Mouse (Mus musculus) forebrain, embryonic 12.5 days (tissue): ENCODE measurements around the gene Sun2. TPM values are rescaled to one million over a fixed set of nuclear protein-coding genes. Genes with fewer than 3 reads are reported as not detected.
A peak's percentile ranks its signal among the peaks of the same experiment; 100 is the strongest.

Experiments used
- ATAC-seq: fragments of 200-750 bp; cut with Nextera tagmentation; 2 replicates; pipeline ENCODE4 v1.8.0; 2017; ENCODE audit warnings: moderate TSS enrichment; ENCODE audit not compliant: low FRiP score
- H3K27ac ChIP-seq: fragments of 300-500 bp; sonication (generic); 2 replicates; pipeline ENCODE4 v1.5.1; 2016; ENCODE audit warnings: mild to moderate bottlenecking
- H3K27me3 ChIP-seq: fragments of 300-500 bp; sonication (generic); 2 replicates; pipeline ENCODE4 v1.6.1; 2016; ENCODE audit warnings: mild to moderate bottlenecking
- H3K36me3 ChIP-seq: fragments of 300-500 bp; sonication (generic); replicated peaks from 2 replicates; pipeline ENCODE4 v1.6.1; 2016; ENCODE audit warnings: mild to moderate bottlenecking
- H3K4me1 ChIP-seq: fragments of 300-500 bp; sonication (generic); 2 replicates; pipeline ENCODE4 v1.6.1; 2016
- H3K4me2 ChIP-seq: fragments of 300-500 bp; sonication (generic); 2 replicates; pipeline ENCODE4 v1.6.1; 2016; ENCODE audit warnings: mild to moderate bottlenecking, moderate library complexity
- H3K4me3 ChIP-seq: fragments of 300-500 bp; sonication (generic); replicated peaks from 2 replicates; pipeline ENCODE4 v1.5.1; 2016; ENCODE audit warnings: mild to moderate bottlenecking
- H3K9ac ChIP-seq: fragments of 300-500 bp; sonication (generic); 2 replicates; pipeline ENCODE4 v1.6.1; 2016; ENCODE audit warnings: mild to moderate bottlenecking
- H3K9me3 ChIP-seq: fragments of 300-500 bp; sonication (generic); 2 replicates; pipeline ENCODE4 v1.6.1; 2016
- WGBS: fragments of 180-500 bp; shearing (Covaris S2); methylation state at CpG from one replicate; pipeline ENCODE4 v1.1.7; 2016; 5-methylcytosine and 5-hydroxymethylcytosine counted together
- polyA plus RNA-seq: library from polyadenylated mRNA; unstranded; fragments of >200 nt; fragmentation: Nextera tagmentation; extraction: Ambion mirVana; gene quantifications from 2 replicates; pipeline ENCODE4 v1.2.1, GENCODE M21; 2016

Sun2 gene
- polyA plus RNA-seq, result 6.2 and 8.6 TPM in 2 replicates

GRCm38 (mm10) chr15:79741921-79742705 is at the start of gene Sun2:
Sun2 (minus strand) TSS chr15:79742536.
- H3K27me3 ChIP-seq, result no peaks in the 10 kb centered on the region; the same call in 1 of the 2 replicates
- peak; percentile 94 for ATAC-seq
- peak within 1 kb of the TSS; percentile 99 for H3K4me3 ChIP-seq
- H3K4me1 ChIP-seq, result peaks cover 25% of the 10 kb centered on the region
- H3K36me3 ChIP-seq, result peaks cover 25% of the 10 kb centered on the region
- WGBS, result under 1% methylated on average over 88 of the region's 93 CpGs
- peak within 1 kb of the TSS; percentile 85 for H3K4me2 ChIP-seq
- H3K9me3 ChIP-seq, result no peaks in the 10 kb centered on the region
- peak within 1 kb of the TSS; percentile 91 for H3K9ac ChIP-seq
- peak within 1 kb of the TSS; percentile 50; the same call in 1 of the 2 replicates for H3K27ac ChIP-seq

- Histone ChIP-seq H3K9me3 (no peaks in the 10 kb centered on the region), H3K4me2 (no peak overlapping the region), H3K4me1 (peaks cover 18% of the 10 kb centered on the region), H3K27me3 (peaks cover 18% of the 10 kb centered on the region; the same call in 1 of the 2 replicates), H3K27ac (no peak overlapping the region), H3K4me3 (no peak overlapping the region), H3K9ac (no peak overlapping the region), H3K36me3 (no peaks in the 10 kb centered on the region)
- 4% methylated on average over 12 of the region's 12 CpGs for WGBS
- no peak for ATAC-seq
These were observed 49.2 kb upstream of the Sun2 start for GRCm38 (mm10) chr15:79791502-79791901.

GRCm38 (mm10) chr15:79790905-79791304 is 48.6 kb upstream of the Sun2 start:
- Histone ChIP-seq H3K36me3 (no peaks in the 10 kb centered on the region), H3K4me1 (peaks cover 18% of the 10 kb centered on the region), H3K9me3 (no peaks in the 10 kb centered on the region), H3K4me3 (no peak overlapping the region), H3K27ac (no peak overlapping the region), H3K27me3 (peaks cover 18% of the 10 kb centered on the region; the same call in 1 of the 2 replicates), H3K4me2 (no peak overlapping the region), H3K9ac (no peak overlapping the region)
- ATAC-seq, result no peak
- WGBS, result 83% methylated on average over 6 of the region's 6 CpGs

- Histone ChIP-seq H3K9me3 (no peaks in the 10 kb centered on the region), H3K27me3 (peaks cover 20% of the 10 kb centered on the region; the same call in 1 of the 2 replicates), H3K4me2 (no peak overlapping the region), H3K4me1 (peaks cover 18% of the 10 kb centered on the region), H3K36me3 (no peaks in the 10 kb centered on the region), H3K9ac (no peak overlapping the region), H3K4me3 (no peak overlapping the region), H3K27ac (no peak overlapping the region)
- ATAC-seq, result no peak
- WGBS, result 61% methylated on average over 8 of the region's 8 CpGs
These were observed 47.8 kb upstream of the Sun2 start for GRCm38 (mm10) chr15:79790111-79790510.

DNA sequence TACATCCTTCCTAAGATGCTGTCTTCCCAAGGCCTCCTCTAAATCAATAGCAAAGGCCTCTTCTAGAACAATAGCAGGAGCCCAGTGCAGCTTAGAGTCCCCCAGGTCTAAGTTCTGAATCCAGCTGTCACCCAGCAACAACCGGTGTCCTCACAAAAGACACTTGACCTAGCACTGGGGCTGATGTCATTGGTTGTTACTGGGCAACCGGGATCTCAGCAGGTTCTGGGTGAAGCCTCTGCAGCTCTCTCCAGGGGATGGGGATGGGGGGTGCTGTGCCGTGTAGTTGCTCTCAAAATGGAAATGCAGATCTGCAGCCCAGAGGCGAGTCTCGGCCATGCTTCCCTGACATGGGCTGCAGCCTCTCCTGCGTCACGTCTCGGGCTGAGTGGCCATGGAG is 45.5 kb upstream of the Sun2 start:
- WGBS, result 44% methylated on average over 8 of the region's 8 CpGs
- Histone ChIP-seq H3K9ac (no peak overlapping the region), H3K4me2 (no peak overlapping the region), H3K27ac (no peak overlapping the region), H3K9me3 (no peaks in the 10 kb centered on the region), H3K27me3 (peaks cover 16% of the 10 kb centered on the region; the same call in 1 of the 2 replicates), H3K36me3 (no peaks in the 10 kb centered on the region), H3K4me1 (peaks cover 18% of the 10 kb centered on the region), H3K4me3 (no peak overlapping the region)
- ATAC-seq, result no peak; the same call in 1 of the 2 replicates

DNA sequence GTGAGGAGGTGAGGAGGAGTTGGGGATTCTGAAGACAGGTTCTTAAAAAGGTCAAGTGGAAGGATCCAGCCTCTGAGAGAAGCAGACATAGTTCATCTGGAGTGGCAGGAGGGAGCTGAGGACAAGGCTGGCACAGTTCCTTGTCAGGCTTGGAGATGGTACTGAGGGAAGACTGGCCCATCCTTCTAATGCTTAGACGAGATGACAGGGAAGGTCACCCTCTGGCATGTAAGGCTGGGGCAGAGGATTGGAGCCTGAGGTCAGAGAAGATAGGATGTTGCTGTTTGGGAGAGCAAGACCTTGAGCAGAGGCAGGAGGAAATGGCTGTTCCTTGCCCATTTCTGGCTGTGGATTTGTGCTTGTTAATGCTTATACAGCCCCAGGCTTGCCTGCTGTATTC is 42.7 kb upstream of the Sun2 start:
- WGBS, result 82% methylated on average over 1 of the region's 1 CpGs
- H3K4me3 ChIP-seq, result no peak overlapping the region
- H3K36me3 ChIP-seq, result no peaks in the 10 kb centered on the region
- no peak overlapping the region for H3K4me2 ChIP-seq
- peaks cover 7% of the 10 kb centered on the region; the same call in 1 of the 2 replicates for H3K27me3 ChIP-seq
- no peak overlapping the region for H3K27ac ChIP-seq
- H3K4me1 ChIP-seq, result peaks cover 12% of the 10 kb centered on the region
- ATAC-seq, result no peak
- no peak overlapping the region for H3K9ac ChIP-seq
- no peaks in the 10 kb centered on the region for H3K9me3 ChIP-seq

- Histone ChIP-seq H3K4me2 (no peak within 1 kb of the TSS), H3K4me1 (peaks cover 18% of the 10 kb centered on the region), H3K9me3 (no peaks in the 10 kb centered on the region), H3K9ac (no peak within 1 kb of the TSS), H3K4me3 (no peak within 1 kb of the TSS), H3K36me3 (no peaks in the 10 kb centered on the region), H3K27ac (no peak within 1 kb of the TSS), H3K27me3 (0 out of 2 replicates have a peak, but pooled peaks cover 3% of the 10 kb centered on the region)
- ATAC-seq, result no peak
These were observed 35.4 kb upstream of the Sun2 start, which contains the start of gene Dnal4 for GRCm38 (mm10) chr15:79777749-79778148. Dnal4 (minus strand) TSS chr15:79777849.

GRCm38 (mm10) chr15:79775662-79776061 is 33.3 kb upstream of the Sun2 start:
- no peak for ATAC-seq

GRCm38 (mm10) chr15:79774117-79775027 is 32.0 kb upstream of the Sun2 start:
- peak overlapping the region; percentile 68 for H3K27ac ChIP-seq
- H3K9ac ChIP-seq, result peak overlapping the region; percentile 84
- H3K27me3 ChIP-seq, result no peaks in the 10 kb centered on the region
- peak overlapping the region; percentile 87 for H3K4me3 ChIP-seq
- under 1% methylated on average over 50 of the region's 50 CpGs for WGBS
- no peaks in the 10 kb centered on the region for H3K36me3 ChIP-seq
- no peaks in the 10 kb centered on the region for H3K9me3 ChIP-seq
- peaks cover 26% of the 10 kb centered on the region for H3K4me1 ChIP-seq
- peak; percentile 97 for ATAC-seq
- peak overlapping the region; percentile 67 for H3K4me2 ChIP-seq

More at GRCm38 (mm10) chr15:79775662-79776061, 33.3 kb upstream of the Sun2 start:
- Histone ChIP-seq H3K27me3 (0 out of 2 replicates have a peak, but pooled peaks cover 3% of the 10 kb centered on the region), H3K4me1 (peaks cover 24% of the 10 kb centered on the region), H3K9ac (no peak overlapping the region), H3K36me3 (no peaks in the 10 kb centered on the region), H3K27ac (no peak overlapping the region), H3K9me3 (no peaks in the 10 kb centered on the region), H3K4me2 (no peak overlapping the region), H3K4me3 (no peak overlapping the region)
- WGBS, result 69% methylated on average over 7 of the region's 7 CpGs

- Histone ChIP-seq H3K27ac (no peak overlapping the region; the same call in 1 of the 2 replicates), H3K9ac (no peak overlapping the region), H3K4me1 (peaks cover 31% of the 10 kb centered on the region), H3K27me3 (no peaks in the 10 kb centered on the region), H3K36me3 (no peaks in the 10 kb centered on the region), H3K4me2 (no peak overlapping the region), H3K9me3 (no peaks in the 10 kb centered on the region), H3K4me3 (no peak overlapping the region)
- ATAC-seq, result no peak
- WGBS, result 77% methylated on average over 21 of the region's 21 CpGs
These were observed 28.4 kb upstream of the Sun2 start for GRCm38 (mm10) chr15:79770629-79771240.

DNA sequence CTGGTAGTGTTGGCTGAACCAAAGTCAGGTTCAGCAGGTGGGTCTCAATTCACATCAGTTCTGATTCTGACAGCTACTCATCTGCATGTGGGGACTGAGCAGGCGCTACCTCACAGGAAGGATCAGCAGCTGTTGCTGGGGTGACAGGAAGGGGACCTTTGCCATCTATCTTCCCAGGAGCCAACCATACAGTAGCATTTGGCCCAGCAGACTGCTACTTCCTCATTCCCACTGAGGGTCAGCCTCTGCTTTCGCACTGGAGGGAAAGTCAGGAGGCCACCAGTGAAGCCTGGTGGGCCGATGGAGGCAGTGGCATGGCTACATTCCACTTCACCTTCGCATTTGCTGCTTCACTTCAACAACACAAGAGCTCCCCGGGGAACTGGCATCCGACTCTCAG is 26.0 kb upstream of the Sun2 start:
- Histone ChIP-seq H3K36me3 (peaks cover 16% of the 10 kb centered on the region), H3K27me3 (no peaks in the 10 kb centered on the region), H3K4me1 (peaks cover 17% of the 10 kb centered on the region), H3K4me3 (no peak overlapping the region), H3K4me2 (no peak overlapping the region), H3K27ac (no peak overlapping the region), H3K9ac (no peak overlapping the region), H3K9me3 (no peaks in the 10 kb centered on the region)
- 51% methylated on average over 6 of the region's 6 CpGs for WGBS
- no peak for ATAC-seq
